Mouse (Mus musculus) limb, embryonic 10.5 days (tissue): ENCODE measurements around the gene Lrp10. TPM values are rescaled to one million over a fixed set of nuclear protein-coding genes. Genes with fewer than 3 reads are reported as not detected.

Experiments
- DNase-seq: peaks from one replicate; pipeline ENCODE4 v3.0.0-alpha.2; 2017; ENCODE audit warnings: low spot score
- H3K27ac ChIP-seq: fragments of 300-500 bp; sonication (generic); 2 replicates; pipeline ENCODE4 v1.5.1; 2016; ENCODE audit warnings: mild to moderate bottlenecking
- H3K27me3 ChIP-seq: fragments of 300-500 bp; sonication (generic); 2 replicates; pipeline ENCODE4 v1.6.1; 2016; ENCODE audit warnings: low read depth, mild to moderate bottlenecking; ENCODE audit not compliant: poor library complexity, severe bottlenecking
- H3K36me3 ChIP-seq: fragments of 300-500 bp; sonication (generic); 2 replicates; pipeline ENCODE4 v1.6.1; 2016; ENCODE audit warnings: mild to moderate bottlenecking, moderate library complexity
- H3K4me1 ChIP-seq: fragments of 300-500 bp; sonication (generic); 2 replicates; pipeline ENCODE4 v1.6.1; 2016
- H3K4me3 ChIP-seq: fragments of 300-500 bp; sonication (generic); 2 replicates; pipeline ENCODE4 v1.5.1; 2016; ENCODE audit warnings: mild to moderate bottlenecking, moderate library complexity
- H3K9me3 ChIP-seq: fragments of 300-500 bp; sonication (generic); replicated peaks from 2 replicates; pipeline ENCODE4 v1.6.1; 2016; ENCODE audit warnings: mild to moderate bottlenecking
- WGBS: fragments of 180-500 bp; shearing (Covaris S2); methylation state at CpG from one replicate; pipeline ENCODE4 v1.1.7; 2016; 5-methylcytosine and 5-hydroxymethylcytosine counted together
- polyA plus RNA-seq: library from polyadenylated mRNA; unstranded; fragments of >200 nt; fragmentation: Nextera tagmentation; extraction: Ambion mirVana; gene quantifications from 2 replicates; pipeline ENCODE4 v1.2.1, GENCODE M21; 2016

Gene Lrp10
- polyA plus RNA-seq, 1 experiment from 2014 or later, result 23.9 TPM

- H3K4me3 ChIP-seq, result 0 out of 2 replicates have a peak overlapping the region, but pooled peaks have one; percentile 10
- peaks cover 20% of the 10 kb centered on the region for H3K36me3 ChIP-seq
- 96% methylated on average over 5 of the region's 5 CpGs for WGBS
- DNase-seq, result no peak
- H3K27ac ChIP-seq, result no peak overlapping the region
- H3K4me1 ChIP-seq, result peaks cover 49% of the 10 kb centered on the region
- no peaks in the 10 kb centered on the region for H3K27me3 ChIP-seq
- H3K9me3 ChIP-seq, result no peaks in the 10 kb centered on the region
Observed at GRCm38 (mm10) chr14:54428421-54428820, 35.5 kb upstream of the Lrp10 start.

- H3K4me3 ChIP-seq, result peak overlapping the region; percentile 84
- no peaks in the 10 kb centered on the region for H3K9me3 ChIP-seq
- H3K36me3 ChIP-seq, result peaks cover 28% of the 10 kb centered on the region
- peaks cover 60% of the 10 kb centered on the region for H3K4me1 ChIP-seq
- DNase-seq, result no peak
- 63% methylated on average over 7 of the region's 7 CpGs for WGBS
- H3K27ac ChIP-seq, result peak overlapping the region; percentile 96
- H3K27me3 ChIP-seq, result no peaks in the 10 kb centered on the region
Observed at GRCm38 (mm10) chr14:54429332-54430093, 34.4 kb upstream of the Lrp10 start.

- no peaks in the 10 kb centered on the region for H3K9me3 ChIP-seq
- peak overlapping the region; percentile 84 for H3K4me3 ChIP-seq
- peaks cover 67% of the 10 kb centered on the region for H3K4me1 ChIP-seq
- peak; percentile 64 for DNase-seq
- H3K36me3 ChIP-seq, result peaks cover 38% of the 10 kb centered on the region
- 5% methylated on average over 18 of the region's 18 CpGs for WGBS
- H3K27ac ChIP-seq, result peak overlapping the region; percentile 96
- no peaks in the 10 kb centered on the region for H3K27me3 ChIP-seq
Observed at GRCm38 (mm10) chr14:54430406-54431145, 33.4 kb upstream of the Lrp10 start.

GRCm38 (mm10) chr14:54431334-54432077, 32.4 kb upstream of the Lrp10 start, which contains the start of gene Mmp14:
TSS of gene Mmp14 (plus strand) at chr14:54431612.
- DNase-seq, result peak; percentile 82
- Histone ChIP-seq H3K36me3 (peaks cover 47% of the 10 kb centered on the region), H3K4me3 (peak within 1 kb of the TSS; percentile 84), H3K9me3 (no peaks in the 10 kb centered on the region), H3K27ac (peak within 1 kb of the TSS; percentile 96), H3K27me3 (no peaks in the 10 kb centered on the region), H3K4me1 (peaks cover 67% of the 10 kb centered on the region)
- WGBS, result under 1% methylated on average over 49 of the region's 49 CpGs

GRCm38 (mm10) chr14:54432078-54432836, 31.7 kb upstream of the Lrp10 start:
- 4% methylated on average over 54 of the region's 54 CpGs for WGBS
- H3K4me1 ChIP-seq, result peaks cover 66% of the 10 kb centered on the region
- no peaks in the 10 kb centered on the region for H3K9me3 ChIP-seq
- peak overlapping the region; percentile 96 for H3K27ac ChIP-seq
- H3K27me3 ChIP-seq, result no peaks in the 10 kb centered on the region
- DNase-seq, result peak; percentile 77
- H3K36me3 ChIP-seq, result peaks cover 55% of the 10 kb centered on the region
- H3K4me3 ChIP-seq, result peak overlapping the region; percentile 84

GRCm38 (mm10) chr14:54432837-54433830, 30.8 kb upstream of the Lrp10 start:
- Histone ChIP-seq H3K4me3 (peak overlapping the region; percentile 84), H3K27me3 (no peaks in the 10 kb centered on the region), H3K4me1 (peaks cover 58% of the 10 kb centered on the region), H3K36me3 (peaks cover 62% of the 10 kb centered on the region), H3K9me3 (no peaks in the 10 kb centered on the region), H3K27ac (peak overlapping the region; percentile 96)
- 41% methylated on average over 17 of the region's 17 CpGs for WGBS
- DNase-seq, result peak; percentile 55

GRCm38 (mm10) chr14:54433941-54434531, 29.9 kb upstream of the Lrp10 start:
- peaks cover 63% of the 10 kb centered on the region for H3K36me3 ChIP-seq
- no peaks in the 10 kb centered on the region for H3K9me3 ChIP-seq
- no peaks in the 10 kb centered on the region for H3K27me3 ChIP-seq
- no peak for DNase-seq
- H3K27ac ChIP-seq, result peak overlapping the region; percentile 96; the same call in 1 of the 2 replicates
- H3K4me1 ChIP-seq, result peaks cover 55% of the 10 kb centered on the region
- 66% methylated on average over 12 of the region's 12 CpGs for WGBS
- H3K4me3 ChIP-seq, result peak overlapping the region; percentile 84

GRCm38 (mm10) chr14:54435194-54435918, 28.6 kb upstream of the Lrp10 start:
- Histone ChIP-seq H3K9me3 (no peaks in the 10 kb centered on the region), H3K36me3 (peaks cover 65% of the 10 kb centered on the region), H3K4me3 (no peak overlapping the region), H3K27me3 (no peaks in the 10 kb centered on the region), H3K27ac (no peak overlapping the region), H3K4me1 (peaks cover 44% of the 10 kb centered on the region)
- 90% methylated on average over 11 of the region's 11 CpGs for WGBS
- no peak for DNase-seq

GRCm38 (mm10) chr14:54439155-54439554, 24.8 kb upstream of the Lrp10 start:
- peaks cover 77% of the 10 kb centered on the region for H3K36me3 ChIP-seq
- peaks cover 38% of the 10 kb centered on the region for H3K4me1 ChIP-seq
- WGBS, result 93% methylated on average over 12 of the region's 12 CpGs
- H3K27ac ChIP-seq, result no peak overlapping the region
- H3K4me3 ChIP-seq, result no peak overlapping the region
- no peaks in the 10 kb centered on the region for H3K27me3 ChIP-seq
- no peaks in the 10 kb centered on the region for H3K9me3 ChIP-seq
- no peak for DNase-seq

- Histone ChIP-seq H3K4me1 (peaks cover 37% of the 10 kb centered on the region), H3K36me3 (peaks cover 73% of the 10 kb centered on the region), H3K27ac (no peak overlapping the region), H3K9me3 (no peaks in the 10 kb centered on the region), H3K4me3 (no peak overlapping the region), H3K27me3 (no peaks in the 10 kb centered on the region)
- 68% methylated on average over 7 of the region's 7 CpGs for WGBS
- no peak for DNase-seq
Observed at GRCm38 (mm10) chr14:54439610-54440009, 24.3 kb upstream of the Lrp10 start.
